Mouse (Mus musculus): ENCODE data around the gene Ptbp3.

DNA sequence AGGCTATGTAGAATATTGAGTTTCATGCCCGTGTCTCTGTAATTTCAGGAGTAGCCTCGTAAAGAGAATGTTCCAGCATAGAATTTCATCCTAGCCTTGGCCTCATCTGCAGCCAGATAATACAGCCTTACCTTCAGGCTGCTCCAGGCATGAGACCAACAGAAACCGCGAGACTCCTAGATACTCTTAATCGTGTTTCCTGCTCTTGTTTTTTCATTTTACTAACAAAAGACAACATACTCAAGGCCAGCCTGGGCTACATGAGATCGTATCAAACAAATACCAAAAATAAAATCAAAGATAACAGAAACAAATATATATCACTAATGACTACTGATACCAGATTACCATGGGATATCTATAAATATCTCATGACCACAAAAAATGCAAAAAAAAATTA, 120.0 kb downstream of the Ptbp3 start:
- no peak for TF ChIP-seq CTCF (IDR thresholded peaks at IDR 0.05; ENCODE audit: low read depth)
- TF ChIP-seq EP300 (IDR thresholded peaks at IDR 0.05; ENCODE audit: low read depth): no peak
